Mouse (Mus musculus): ENCODE results near the gene Cideb. TPM values are rescaled to one million over a fixed set of nuclear protein-coding genes. Genes with fewer than 3 reads are reported as not detected.

Cideb gene
- total RNA-seq (2022) = 1 to 10 TPM; 1.4 to 3.0 (median 1.7) TPM

- DNase-seq (ENCODE audit: low spot score in 2 of 2) = peak in 1 of 2 experiments; percentile 23
These were observed at the start of gene Cideb for GRCm38 (mm10) chr14:55758363-55758784. Gene Cideb (minus strand): TSS chr14:55758458.

- DNase-seq (ENCODE audit: low spot score in 2 of 2) = no peak
These were observed 37.3 kb upstream of the Cideb start for GRCm38 (mm10) chr14:55795380-55796163.

- no peak for DNase-seq (ENCODE audit: low spot score in 2 of 2)
These were observed 35.7 kb upstream of the Cideb start for GRCm38 (mm10) chr14:55793946-55794345.

GRCm38 (mm10) chr14:55793461-55793860, 35.2 kb upstream of the Cideb start:
- DNase-seq (ENCODE audit: low spot score in 2 of 2) = no peak

GRCm38 (mm10) chr14:55788256-55789050, 30.2 kb upstream of the Cideb start, which contains the start of gene Ripk3:
Gene Ripk3 (minus strand): TSS chr14:55788865.
- DNase-seq (ENCODE audit: low spot score in 2 of 2) = no peak

GRCm38 (mm10) chr14:55787731-55788130, 29.5 kb upstream of the Cideb start:
- DNase-seq (ENCODE audit: low spot score in 2 of 2) = no peak

- DNase-seq (ENCODE audit: low spot score in 2 of 2) = no peak
These were observed 26.9 kb upstream of the Cideb start for GRCm38 (mm10) chr14:55785195-55785594.

- no peak for DNase-seq (ENCODE audit: low spot score in 2 of 2)
These were observed 25.6 kb upstream of the Cideb start, which contains the start of gene Adcy4 for GRCm38 (mm10) chr14:55783958-55784235. Gene Adcy4 (minus strand): TSS chr14:55784095.

- no peak for DNase-seq (ENCODE audit: low spot score in 2 of 2)
These were observed 25.1 kb upstream of the Cideb start for GRCm38 (mm10) chr14:55783171-55783957.

- DNase-seq (ENCODE audit: low spot score in 2 of 2) = no peak
These were observed 24.2 kb upstream of the Cideb start for GRCm38 (mm10) chr14:55782361-55782960.

GRCm38 (mm10) chr14:55781310-55781709, 23.1 kb upstream of the Cideb start:
- peak; percentile 43 to 51 for DNase-seq (ENCODE audit: low spot score in 2 of 2)

- peak in 1 of 2 experiments; percentile 6 for DNase-seq (ENCODE audit: low spot score in 2 of 2)
These were observed 22.5 kb upstream of the Cideb start for GRCm38 (mm10) chr14:55780736-55781135.

- peak in 1 of 2 experiments; percentile 2 for DNase-seq (ENCODE audit: low spot score in 2 of 2)
These were observed 21.4 kb upstream of the Cideb start for GRCm38 (mm10) chr14:55779656-55780055.

- DNase-seq (ENCODE audit: low spot score in 2 of 2) = peak in 1 of 2 experiments; percentile 1
These were observed 20.4 kb upstream of the Cideb start for GRCm38 (mm10) chr14:55778686-55779085.

GRCm38 (mm10) chr14:55777806-55778205, 19.5 kb upstream of the Cideb start:
- no peak for DNase-seq (ENCODE audit: low spot score in 2 of 2)

GRCm38 (mm10) chr14:55777176-55777575, 18.9 kb upstream of the Cideb start:
- DNase-seq (ENCODE audit: low spot score in 2 of 2) = no peak

- DNase-seq (ENCODE audit: low spot score in 2 of 2) = no peak
These were observed 18.5 kb upstream of the Cideb start for GRCm38 (mm10) chr14:55776711-55777110.

- no peak for DNase-seq (ENCODE audit: low spot score in 2 of 2)
These were observed 10.9 kb upstream of the Cideb start for GRCm38 (mm10) chr14:55769087-55769703.

- DNase-seq (ENCODE audit: low spot score in 2 of 2) = no peak
These were observed 10.3 kb upstream of the Cideb start for GRCm38 (mm10) chr14:55768555-55768954.

GRCm38 (mm10) chr14:55767519-55768414, 9.5 kb upstream of the Cideb start:
- DNase-seq (ENCODE audit: low spot score in 2 of 2) = no peak

Data from layer of hippocampus, adult 8-10 months (tissue).